Mouse (Mus musculus) urinary bladder, postnatal 25 days (tissue): ENCODE data around the gene S100a2.

Experiments
- DNase-seq: peaks from one replicate; pipeline ENCODE4 v3.0.0; 2022; ENCODE audit warnings: low spot score

S100a2 gene

GRCm38 (mm10) chr3:90596810-90597209 lies 6.8 kb downstream of the S100a2 start:
- DNase-seq, result no peak

- DNase-seq, result no peak
Measured at GRCm38 (mm10) chr3:90597736-90598135, 7.7 kb downstream of the S100a2 start.

- no peak for DNase-seq
Measured at GRCm38 (mm10) chr3:90598212-90598611, 8.2 kb downstream of the S100a2 start.

- DNase-seq, result no peak
Measured at GRCm38 (mm10) chr3:90599401-90599800, 9.4 kb downstream of the S100a2 start.

- no peak for DNase-seq
Measured at GRCm38 (mm10) chr3:90600036-90600435, 10.0 kb downstream of the S100a2 start.

GRCm38 (mm10) chr3:90600458-90601195 lies 10.6 kb downstream of the S100a2 start:
- DNase-seq, result no peak

- DNase-seq, result no peak
Measured at GRCm38 (mm10) chr3:90601486-90602110, 11.6 kb downstream of the S100a2 start, which contains the start of gene Gm42674. Gene Gm42674 (plus strand): TSS chr3:90601904.

- DNase-seq, result no peak
Measured at GRCm38 (mm10) chr3:90603623-90604022, 13.6 kb downstream of the S100a2 start, which contains the start of gene S100a4. Gene S100a4 (plus strand): TSS chr3:90603771.

GRCm38 (mm10) chr3:90604416-90604815 lies 14.4 kb downstream of the S100a2 start:
- peak; percentile 90 for DNase-seq

GRCm38 (mm10) chr3:90605049-90605448 lies 15.0 kb downstream of the S100a2 start:
- no peak for DNase-seq

GRCm38 (mm10) chr3:90605736-90606135 lies 15.7 kb downstream of the S100a2 start:
- no peak for DNase-seq

- no peak for DNase-seq
Measured at GRCm38 (mm10) chr3:90606185-90606584, 16.1 kb downstream of the S100a2 start.

GRCm38 (mm10) chr3:90607361-90607760 lies 17.3 kb downstream of the S100a2 start:
- DNase-seq, result no peak

GRCm38 (mm10) chr3:90608223-90608622 lies 18.2 kb downstream of the S100a2 start, which contains the start of gene S100a5:
Gene S100a5 (plus strand): TSS chr3:90608523.
- no peak for DNase-seq

- DNase-seq, result no peak
Measured at GRCm38 (mm10) chr3:90609102-90609501, 19.1 kb downstream of the S100a2 start.

GRCm38 (mm10) chr3:90611494-90611893 lies 21.4 kb downstream of the S100a2 start:
- DNase-seq, result no peak

- no peak for DNase-seq
Measured at GRCm38 (mm10) chr3:90612061-90612460, 22.0 kb downstream of the S100a2 start.

- peak; percentile 83 for DNase-seq
Measured at GRCm38 (mm10) chr3:90612728-90613291, 22.8 kb downstream of the S100a2 start, which contains the start of gene S100a6. Gene S100a6 (plus strand): TSS chr3:90612882.

- no peak for DNase-seq
Measured at GRCm38 (mm10) chr3:90613461-90614147, 23.6 kb downstream of the S100a2 start.

- no peak for DNase-seq
Measured at GRCm38 (mm10) chr3:90614148-90614530, 24.1 kb downstream of the S100a2 start.

GRCm38 (mm10) chr3:90614611-90615251 lies 24.7 kb downstream of the S100a2 start:
- no peak for DNase-seq

- DNase-seq, result peak; percentile 73
Measured at GRCm38 (mm10) chr3:90615415-90615814, 25.4 kb downstream of the S100a2 start.
